Mouse (Mus musculus) left cerebral cortex, postnatal 25 days (tissue): ENCODE measurements around the gene Fcnb. TPM values are rescaled to one million over a fixed set of nuclear protein-coding genes. Genes with fewer than 3 reads are reported as not detected.
A peak's percentile ranks its signal among the peaks of the same experiment; 100 is the strongest.

Experiments used
- DNase-seq, 2 experiments: peaks; one replicate each; pipeline ENCODE4 v3.0.0; 2022; ENCODE audit warnings: low spot score in 2 of 2, mixed read lengths in 1 of 2
- intact Hi-C: fragments of 180-260 bp; cut with DNase I; formaldehyde crosslinking; loops from one replicate; pipeline ENCODE4 v1.15.1; 2025
- total RNA-seq, 2 experiments: library from RNA; stranded (reverse); gene quantifications; 2 replicates each; pipeline ENCODE4 v1.2.3; 2021

Fcnb gene
- total RNA-seq: not detected

- intact Hi-C loops: no loop called here
- DNase-seq: no peak
Observed at GRCm38 (mm10) chr2:28084768-28085167, at the start of gene Fcnb. Gene Fcnb, minus strand, starts transcription at chr2:28084885.

GRCm38 (mm10) chr2:28133833-28134232, 49.1 kb upstream of the Fcnb start:
- no peak for DNase-seq
- intact Hi-C loops: no loop called here

GRCm38 (mm10) chr2:28132117-28132516, 47.4 kb upstream of the Fcnb start:
- DNase-seq: peak in 1 of 2 experiments; percentile 49
- intact Hi-C loops: no loop called here

GRCm38 (mm10) chr2:28126763-28127438, 42.2 kb upstream of the Fcnb start:
- intact Hi-C loops: no loop called here
- peak in 1 of 2 experiments; percentile 29 for DNase-seq

GRCm38 (mm10) chr2:28123910-28124309, 39.2 kb upstream of the Fcnb start:
- intact Hi-C loops: loop anchor here (1.0 to 5.0 kb wide), 2 partner anchors 57 to 68 kb away; partner anchors contain the start of gene Olfm1
- peak in 1 of 2 experiments; percentile 72 for DNase-seq

- DNase-seq: no peak
- intact Hi-C loops: loop anchor here (5.0 kb wide), 1 partner anchor 71 kb away; the partner anchor contains the start of gene Olfm1
Observed at GRCm38 (mm10) chr2:28121309-28121708, 36.6 kb upstream of the Fcnb start.

- intact Hi-C loops: loop anchor here (5.0 kb wide), 1 partner anchor 72 kb away; the partner anchor contains the start of gene Olfm1
- DNase-seq: no peak
Observed at GRCm38 (mm10) chr2:28120342-28120741, 35.7 kb upstream of the Fcnb start.

- DNase-seq: no peak
- intact Hi-C loops: no loop called here
Observed at GRCm38 (mm10) chr2:28118518-28119116, 33.9 kb upstream of the Fcnb start.

- intact Hi-C loops: no loop called here
- DNase-seq: no peak
Observed at GRCm38 (mm10) chr2:28117490-28118308, 33.0 kb upstream of the Fcnb start.

GRCm38 (mm10) chr2:28108763-28109162, 24.1 kb upstream of the Fcnb start:
- intact Hi-C loops: no loop called here
- no peak for DNase-seq

- intact Hi-C loops: no loop called here
- no peak for DNase-seq
Observed at GRCm38 (mm10) chr2:28106002-28106401, 21.3 kb upstream of the Fcnb start.

GRCm38 (mm10) chr2:28103653-28104052, 19.0 kb upstream of the Fcnb start:
- no peak for DNase-seq
- intact Hi-C loops: loop anchor here (1.0 kb wide), 1 partner anchor 66 kb away; no protein-coding TSS in a partner anchor

- intact Hi-C loops: no loop called here
- DNase-seq: no peak
Observed at GRCm38 (mm10) chr2:28101892-28102291, 17.2 kb upstream of the Fcnb start.

- intact Hi-C loops: loop anchor here (1.0 kb wide), 1 partner anchor 33 kb away; no protein-coding TSS in a partner anchor
Observed at GRCm38 (mm10) chr2:28100796-28101483, 16.3 kb upstream of the Fcnb start.

GRCm38 (mm10) chr2:28098547-28099505, 14.1 kb upstream of the Fcnb start:
- intact Hi-C loops: loop anchor here (2.0 kb wide), 2 partner anchors 70 to 96 kb away; no protein-coding TSS in a partner anchor
- peak; percentile 65 to 86 for DNase-seq

More at GRCm38 (mm10) chr2:28100796-28101483, 16.3 kb upstream of the Fcnb start:
- no peak for DNase-seq

GRCm38 (mm10) chr2:28096751-28097309, 12.1 kb upstream of the Fcnb start:
- DNase-seq: no peak
- intact Hi-C loops: no loop called here

- DNase-seq: no peak
- intact Hi-C loops: no loop called here
Observed at GRCm38 (mm10) chr2:28092099-28092498, 7.4 kb upstream of the Fcnb start.

- DNase-seq: no peak
- intact Hi-C loops: no loop called here
Observed at GRCm38 (mm10) chr2:28091042-28091441, 6.4 kb upstream of the Fcnb start.
